20 mouse cellular contexts compared by ENCODE assay signal in genomic region chr4:44316270-44316809, GRCm38 (mm10). TPM values are rescaled to one million over a fixed set of nuclear protein-coding genes. Genes with fewer than 3 reads are reported as not detected.
DNase-seq lines count a peak whose midpoint lies in the region; ATAC-seq and TF ChIP-seq lines count a peak whose summit lies in the region.
"Had no signal": no experiment of that assay in that cellular context is flagged by ENCODE, and none has a peak within 500 bp of the region (broad histone marks: within the 10 kb centered on the region; RNA-seq: fewer than 3 reads in every experiment).

No protein-coding gene starts in this region.

- DNase-seq in lung, postnatal 0 days (ENCODE audit: low spot score): no peak
- no peak for DNase-seq in lung, adult 18-20 months
- peak; percentile 9 for DNase-seq in MEL (ENCODE audit: low read depth, low spot score)
- peak; percentile 76 for DNase-seq in induced T-regulatory cell, adult 2 months (ENCODE audit: low read depth)
- DNase-seq in heart, adult 8-10 months (ENCODE audit: low spot score): no peak
- DNase-seq in left cerebral cortex, adult 2 months (ENCODE audit: extremely low spot score in 1 of 2, low spot score in 2 of 2): no peak
- DNase-seq in kidney, adult 2 months: no peak
- DNase-seq: adrenal gland, adult 8-10 months; cerebellum, adult 11 months; cerebellum, adult 8-10 months; cerebellum, postnatal 25 days; gastrocnemius, postnatal 14 days; heart, adult 2 months had no signal

- no peak for TF ChIP-seq EP300 in lung, postnatal 0 days (IDR thresholded peaks at IDR 0.05)
- no peak for TF ChIP-seq EP300 in MEL (IDR thresholded peaks at IDR 0.05; ENCODE audit: low read depth in 1 of 2, low read length in 2 of 2)

- TF ChIP-seq POLR2A in MEL (IDR thresholded peaks at IDR 0.05; ENCODE audit: control insufficient read depth in 1 of 2, insufficient read depth in 1 of 2, low read depth in 1 of 2, low read length in 2 of 2, poor library complexity in 1 of 2): no peak
- TF ChIP-seq POLR2A in kidney, adult 2 months (IDR thresholded peaks at IDR 0.05; ENCODE audit: low read depth, low read length): no peak

- H3K4me3 ChIP-seq in lung, postnatal 0 days (ENCODE audit: low read depth, low read length): no peak overlapping the region
- no peak overlapping the region for H3K4me3 ChIP-seq in MEL (ENCODE audit: control insufficient read depth in 1 of 2, insufficient read depth in 1 of 2, low read depth in 2 of 2, low read length in 2 of 2)
- H3K4me3 ChIP-seq in left cerebral cortex, adult 2 months: no peak overlapping the region
- no peak overlapping the region for H3K4me3 ChIP-seq in kidney, adult 2 months (ENCODE audit: insufficient read depth, low read depth, low read length)
- H3K4me3 ChIP-seq: embryonic facial prominence, embryonic 12.5 days; forebrain, embryonic 12.5 days; heart, adult 2 months; heart, embryonic 12.5 days; hindbrain, embryonic 10.5 days had no signal

- H3K4me2 ChIP-seq in lung, postnatal 0 days (replicated peaks; ENCODE audit: low read depth, low read length): 0 out of 2 replicates have a peak overlapping the region, but pooled peaks have one; percentile 17
- H3K4me2 ChIP-seq: embryonic facial prominence, embryonic 12.5 days; forebrain, embryonic 12.5 days; heart, embryonic 12.5 days; hindbrain, embryonic 14.5 days had no signal

- no peaks in the 10 kb centered on the region for H3K79me2 ChIP-seq in MEL (ENCODE audit: control insufficient read depth, insufficient read depth, low read length, poor library complexity)

- no peaks in the 10 kb centered on the region; the same call in 1 of the 2 replicates for H3K4me1 ChIP-seq in lung, postnatal 0 days (ENCODE audit: insufficient read depth, low read depth, low read length)
- H3K4me1 ChIP-seq in MEL (ENCODE audit: control insufficient read depth in 1 of 2, insufficient read depth in 2 of 2, low read length in 2 of 2): no peaks in the 10 kb centered on the region
- H3K4me1 ChIP-seq in kidney, adult 2 months (ENCODE audit: control insufficient read depth, insufficient read depth, low read length): no peaks in the 10 kb centered on the region
- H3K4me1 ChIP-seq: embryonic facial prominence, embryonic 12.5 days; forebrain, embryonic 12.5 days; heart, embryonic 12.5 days; hindbrain, embryonic 10.5 days had no signal

- no peak for TF ChIP-seq RAD21 in MEL (IDR thresholded peaks at IDR 0.05; ENCODE audit: low read depth, low read length)

- no peak overlapping the region for H3K9ac ChIP-seq in lung, postnatal 0 days (replicated peaks; ENCODE audit: low read depth)
- H3K9ac ChIP-seq in MEL (ENCODE audit: control insufficient read depth, low read depth, low read length, poor library complexity, severe bottlenecking): no peak overlapping the region
- H3K9ac ChIP-seq: embryonic facial prominence, embryonic 12.5 days; forebrain, embryonic 12.5 days; heart, embryonic 12.5 days; hindbrain, embryonic 14.5 days had no signal

- no peak for ATAC-seq in lung, postnatal 0 days
- ATAC-seq: forebrain, embryonic 16.5 days had no signal

- H3K27ac ChIP-seq in lung, postnatal 0 days (ENCODE audit: low read length): no peak overlapping the region
- H3K27ac ChIP-seq in MEL (ENCODE audit: control insufficient read depth, low read depth, low read length): no peak overlapping the region
- H3K27ac ChIP-seq in left cerebral cortex, adult 2 months: no peak overlapping the region
- H3K27ac ChIP-seq in kidney, adult 2 months (ENCODE audit: insufficient read depth, low read depth, low read length): no peak overlapping the region
- H3K27ac ChIP-seq: embryonic facial prominence, embryonic 12.5 days; forebrain, embryonic 12.5 days; heart, adult 2 months; hindbrain, embryonic 10.5 days; hindbrain, embryonic 14.5 days had no signal

- no peak for TF ChIP-seq CTCF in lung, postnatal 0 days (IDR thresholded peaks at IDR 0.05)
- TF ChIP-seq CTCF in MEL (IDR thresholded peaks at IDR 0.05 in 2 of 3, conservative IDR thresholded peaks at IDR 0.05 in 1 of 3; ENCODE audit: control insufficient read depth in 1 of 3, insufficient read depth in 1 of 3, low read depth in 2 of 3, low read length in 3 of 3, poor library complexity in 1 of 3, severe bottlenecking in 1 of 3): no peak
- TF ChIP-seq CTCF in left cerebral cortex, adult 2 months (IDR thresholded peaks at IDR 0.05): no peak
- no peak for TF ChIP-seq CTCF in kidney, adult 2 months (conservative IDR thresholded peaks at IDR 0.05; ENCODE audit: insufficient read depth, insufficient read length, low read depth, low read length)

- no peaks in the 10 kb centered on the region for H3K27me3 ChIP-seq in lung, postnatal 0 days (replicated peaks; ENCODE audit: insufficient read depth, low read length)
- no peaks in the 10 kb centered on the region for H3K27me3 ChIP-seq in MEL (ENCODE audit: control insufficient read depth in 1 of 2, insufficient read depth in 2 of 2, low read length in 2 of 2)
- H3K27me3 ChIP-seq in kidney, adult 2 months (replicated peaks; ENCODE audit: control insufficient read depth, insufficient read depth, low read length): no peaks in the 10 kb centered on the region
- H3K27me3 ChIP-seq: embryonic facial prominence, embryonic 12.5 days; forebrain, embryonic 12.5 days; heart, embryonic 12.5 days had no signal

- intact Hi-C loops in left cerebral cortex, adult 2 months (cut with DNase I): no loop called here

- WGBS in lung, postnatal 0 days: 42% methylated on average over 12 of the region's 12 CpGs
- WGBS in kidney, adult 2 months: 81% methylated on average over 12 of the region's 12 CpGs

- no peaks in the 10 kb centered on the region for H3K36me3 ChIP-seq in lung, postnatal 0 days (ENCODE audit: insufficient read depth, low read length)
- no peaks in the 10 kb centered on the region; a peak in 1 of 4 replicates for H3K36me3 ChIP-seq in MEL (ENCODE audit: control insufficient read depth in 1 of 2, insufficient read depth in 2 of 2, low read length in 2 of 2)
- no peaks in the 10 kb centered on the region for H3K36me3 ChIP-seq in kidney, adult 2 months (ENCODE audit: control insufficient read depth, insufficient read depth, low read length)

- H3K9me3 ChIP-seq in lung, postnatal 0 days (ENCODE audit: low read length): no peaks in the 10 kb centered on the region
- H3K9me3 ChIP-seq in MEL (replicated peaks; ENCODE audit: insufficient read depth, low read length): no peaks in the 10 kb centered on the region
- H3K9me3 ChIP-seq: embryonic facial prominence, embryonic 12.5 days; forebrain, embryonic 12.5 days; G1E; heart, embryonic 12.5 days; hindbrain, embryonic 10.5 days had no signal

TF ChIP-seq in MEL, 35 proteins besides CTCF, POLR2A, EP300 and RAD21:
- no peak for TF ChIP-seq SMC3 (IDR thresholded peaks at IDR 0.05; ENCODE audit: low read depth, low read length)
- no peak for TF ChIP-seq UBTF (IDR thresholded peaks at IDR 0.05; ENCODE audit: borderline replicate concordance, insufficient read depth, low read depth, low read length)
- no peak for TF ChIP-seq ZC3H11A (IDR thresholded peaks at IDR 0.05; ENCODE audit: low read depth, low read length)
- TF ChIP-seq POLR2AphosphoS2 (IDR thresholded peaks at IDR 0.05; ENCODE audit: low read length): no peak
- no peak for TF ChIP-seq MYC (IDR thresholded peaks at IDR 0.05; ENCODE audit: low read depth, low read length)
- TF ChIP-seq HCFC1 (IDR thresholded peaks at IDR 0.05; ENCODE audit: low read depth, low read length): no peak

RNA-seq across cellular contexts. Expression of gene Melk, which starts 15.7 kb away (rescaled TPM):
- 1.6 and 3.2 TPM in 2 replicates for polyA plus RNA-seq in lung, postnatal 0 days (2015; fragmentation: Nextera tagmentation; extraction: Ambion mirVana)
- 14.7 and 15.1 TPM in 2 replicates for total RNA-seq in MEL (2012; rRNA removed)
- 10 to 100 TPM in 1 of 2 experiments, not detected in 1; 18.2 TPM for polyA plus RNA-seq in MEL (2012; ENCODE audit: insufficient read depth in 1 of 2, insufficient read length in 2 of 2, low read depth in 1 of 2, low replicate concordance in 2 of 2, missing spikeins in 1 of 2)
- total RNA-seq in heart, adult 8-10 months (2022): under 1 TPM in 3 of 4 experiments, not detected in 1; 0.22 to 0.32 (median 0.25) TPM
- total RNA-seq in left cerebral cortex, adult 2 months (2021): under 1 TPM; 0.63 to 0.81 TPM
- polyA plus RNA-seq in kidney, adult 2 months (2012; rRNA removed): 0.15 and 0.39 TPM in 2 replicates

Comparison
In these comparisons a context has a peak if more than half of its experiments do, and no peak if none do; other contexts are left out.
1. DNase-seq: peak in MEL (single experiment) and induced T-regulatory cell, adult 2 months (single experiment); none in lung, postnatal 0 days (single experiment), lung, adult 18-20 months (0 of 2), heart, adult 8-10 months (single experiment), left cerebral cortex, adult 2 months (0 of 2) and kidney, adult 2 months (single experiment).